Mouse (Mus musculus) heart, embryonic 16.5 days (tissue): ENCODE results near the gene Tnfaip6. TPM values are rescaled to one million over a fixed set of nuclear protein-coding genes. Genes with fewer than 3 reads are reported as not detected.

Experiments used
- ATAC-seq: fragments of 200-750 bp; cut with Nextera tagmentation; replicated peaks from 2 replicates; pipeline ENCODE4 v1.8.0; 2017; ENCODE audit warnings: moderate number of reproducible peaks; ENCODE audit not compliant: insufficient read depth, low FRiP score; ENCODE audit errors: extremely low read depth
- H3K27ac ChIP-seq: fragments of 300-500 bp; sonication (generic); 2 replicates; pipeline ENCODE4 v1.5.1; 2014; ENCODE audit warnings: mild to moderate bottlenecking, low read length, control low read depth, moderate library complexity
- H3K27me3 ChIP-seq: fragments of 300-500 bp; sonication (generic); 2 replicates; pipeline ENCODE4 v1.6.1; 2014; ENCODE audit warnings: low read length, mixed read lengths; ENCODE audit not compliant: control insufficient read depth, insufficient read depth
- H3K36me3 ChIP-seq: fragments of 300-500 bp; sonication (generic); 2 replicates; pipeline ENCODE4 v1.6.1; 2014; ENCODE audit not compliant: control insufficient read depth, insufficient read depth
- H3K4me1 ChIP-seq: fragments of 300-500 bp; sonication (generic); 2 replicates; pipeline ENCODE4 v1.6.1; 2014; ENCODE audit warnings: low read length, mixed read lengths; ENCODE audit not compliant: control insufficient read depth, insufficient read depth
- H3K4me2 ChIP-seq: fragments of 300-500 bp; sonication (generic); 2 replicates; pipeline ENCODE4 v1.6.1; 2014; ENCODE audit warnings: low read depth, mild to moderate bottlenecking, control low read depth, low read length
- H3K4me3 ChIP-seq: fragments of 300-500 bp; sonication (generic); 2 replicates; pipeline ENCODE4 v1.5.1; 2014; ENCODE audit warnings: mild to moderate bottlenecking, control low read depth, low read length
- H3K9ac ChIP-seq: fragments of 300-500 bp; sonication (generic); 2 replicates; pipeline ENCODE4 v1.6.1; 2014; ENCODE audit warnings: low read length, control low read depth
- H3K9me3 ChIP-seq: fragments of 300-500 bp; sonication (generic); replicated peaks from 2 replicates; pipeline ENCODE4 v1.6.1; 2016; ENCODE audit warnings: low read length; ENCODE audit not compliant: control insufficient read depth
- WGBS: fragments of 180-500 bp; shearing (Covaris S2); extraction: QIAGEN DNeasy Blood & Tissue Kit; methylation state at CpG from one replicate; pipeline ENCODE4 v1.1.7; 2014; 5-methylcytosine and 5-hydroxymethylcytosine counted together
- polyA plus RNA-seq: library from polyadenylated mRNA; unstranded; fragments of >200 nt; fragmentation: Nextera tagmentation; extraction: Ambion mirVana; gene quantifications from 2 replicates; pipeline ENCODE4 v1.2.1, GENCODE M21; 2015

The Tnfaip6 gene
- polyA plus RNA-seq, 1 experiment from 2014 or later, result 3.1 TPM

DNA sequence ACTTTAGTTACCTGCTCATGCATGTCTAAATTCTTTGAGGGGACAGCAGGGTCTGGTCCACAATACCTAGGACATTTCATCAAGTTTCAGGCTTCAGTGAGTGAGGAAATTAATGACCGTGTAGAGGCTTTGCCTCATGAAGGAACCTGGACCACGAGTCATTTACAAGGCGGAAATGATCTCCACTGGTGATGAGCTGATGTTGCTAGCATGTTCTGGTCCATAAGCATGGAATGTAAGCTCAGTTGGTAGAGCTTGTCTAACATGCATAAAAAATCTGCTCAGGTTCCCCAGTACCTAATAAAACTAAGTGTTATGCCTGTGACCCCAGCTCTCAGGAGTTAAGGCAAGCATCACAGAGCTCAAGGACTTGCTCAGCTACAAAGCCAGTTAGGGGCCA is 4.3 kb downstream of the Tnfaip6 start:
- no peaks in the 10 kb centered on the region for H3K36me3 ChIP-seq
- no peak overlapping the region for H3K9ac ChIP-seq
- no peak overlapping the region for H3K27ac ChIP-seq
- WGBS, result 84% methylated on average over 3 of the region's 3 CpGs
- H3K27me3 ChIP-seq, result no peaks in the 10 kb centered on the region; the same call in 1 of the 2 replicates
- H3K4me3 ChIP-seq, result no peak overlapping the region
- no peak for ATAC-seq
- H3K4me2 ChIP-seq, result no peak overlapping the region
- H3K9me3 ChIP-seq, result no peaks in the 10 kb centered on the region
- no peaks in the 10 kb centered on the region for H3K4me1 ChIP-seq

- WGBS, result 41% methylated on average over 5 of the region's 5 CpGs
- Histone ChIP-seq H3K27me3 (no peaks in the 10 kb centered on the region; the same call in 1 of the 2 replicates), H3K9me3 (no peaks in the 10 kb centered on the region), H3K36me3 (no peaks in the 10 kb centered on the region), H3K4me2 (no peak overlapping the region), H3K4me1 (no peaks in the 10 kb centered on the region), H3K4me3 (no peak overlapping the region), H3K9ac (no peak overlapping the region), H3K27ac (no peak overlapping the region)
- ATAC-seq, result no peak
Observed at GRCm38 (mm10) chr2:52042714-52043113, 4.9 kb downstream of the Tnfaip6 start.

DNA sequence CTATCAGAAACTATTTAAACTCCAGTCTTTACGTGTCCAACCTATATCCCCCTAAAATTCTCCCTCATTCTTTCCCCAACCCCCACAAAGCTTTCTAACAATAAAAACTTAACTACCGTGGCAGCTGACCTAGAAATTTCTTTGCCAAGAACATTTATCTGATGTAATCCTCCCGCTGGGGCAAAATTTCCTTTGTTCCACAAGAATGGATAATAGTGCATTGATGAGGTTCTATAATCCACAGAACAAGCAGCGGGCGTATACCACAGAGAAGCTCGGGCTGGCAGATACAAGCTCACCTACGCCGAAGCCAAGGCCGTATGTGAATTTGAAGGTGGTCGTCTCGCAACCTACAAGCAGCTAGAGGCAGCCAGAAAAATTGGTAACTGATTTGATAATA is 5.7 kb downstream of the Tnfaip6 start:
- no peaks in the 10 kb centered on the region for H3K36me3 ChIP-seq
- H3K27ac ChIP-seq, result no peak overlapping the region
- H3K9ac ChIP-seq, result no peak overlapping the region
- H3K4me2 ChIP-seq, result no peak overlapping the region
- H3K27me3 ChIP-seq, result no peaks in the 10 kb centered on the region; the same call in 1 of the 2 replicates
- H3K4me1 ChIP-seq, result no peaks in the 10 kb centered on the region
- H3K9me3 ChIP-seq, result no peaks in the 10 kb centered on the region
- 93% methylated on average over 11 of the region's 11 CpGs for WGBS
- ATAC-seq, result no peak
- H3K4me3 ChIP-seq, result no peak overlapping the region

- no peak overlapping the region for H3K9ac ChIP-seq
- no peak overlapping the region for H3K27ac ChIP-seq
- H3K4me3 ChIP-seq, result no peak overlapping the region
- 73% methylated on average over 5 of the region's 5 CpGs for WGBS
- no peaks in the 10 kb centered on the region for H3K27me3 ChIP-seq
- no peaks in the 10 kb centered on the region for H3K36me3 ChIP-seq
- H3K9me3 ChIP-seq, result no peaks in the 10 kb centered on the region
- no peak for ATAC-seq
- H3K4me1 ChIP-seq, result no peaks in the 10 kb centered on the region
- H3K4me2 ChIP-seq, result no peak overlapping the region
Observed at GRCm38 (mm10) chr2:52046032-52046431, 8.2 kb downstream of the Tnfaip6 start.

- WGBS, result 93% methylated on average over 11 of the region's 11 CpGs
Observed at GRCm38 (mm10) chr2:52050823-52051222, 13.0 kb downstream of the Tnfaip6 start.

DNA sequence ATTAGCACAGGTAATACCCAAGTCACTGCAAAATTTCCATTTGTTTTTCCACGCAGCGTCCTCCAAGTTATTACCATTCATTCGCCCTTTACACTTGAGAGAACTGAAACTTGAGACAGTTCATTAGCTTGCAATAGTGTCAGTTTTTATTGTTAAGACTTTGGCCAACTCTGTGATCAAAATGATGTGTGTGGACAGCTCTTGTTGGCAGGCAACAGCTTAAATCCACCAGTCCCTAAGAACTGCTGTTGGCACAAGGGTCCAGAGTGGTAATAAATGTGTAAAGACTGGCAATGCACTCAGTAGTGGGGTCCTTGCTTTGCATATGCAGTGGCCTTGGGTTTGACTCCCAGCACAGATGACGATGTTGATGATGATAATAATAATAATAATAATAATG is 14.5 kb downstream of the Tnfaip6 start:
- H3K9me3 ChIP-seq, result no peaks in the 10 kb centered on the region
- 91% methylated on average over 4 of the region's 4 CpGs for WGBS

More at GRCm38 (mm10) chr2:52050823-52051222, 13.0 kb downstream of the Tnfaip6 start:
- Histone ChIP-seq H3K36me3 (no peaks in the 10 kb centered on the region), H3K27me3 (no peaks in the 10 kb centered on the region), H3K4me3 (no peak overlapping the region), H3K9ac (no peak overlapping the region), H3K27ac (no peak overlapping the region), H3K9me3 (no peaks in the 10 kb centered on the region), H3K4me1 (peaks cover 6% of the 10 kb centered on the region), H3K4me2 (no peak overlapping the region)
- ATAC-seq, result no peak

GRCm38 (mm10) chr2:52053502-52053901 is 15.7 kb downstream of the Tnfaip6 start:
- ATAC-seq, result peak; percentile 66
- 16% methylated on average over 5 of the region's 5 CpGs for WGBS

More for the DNA sequence above, 14.5 kb downstream of the Tnfaip6 start:
- no peak for ATAC-seq
- Histone ChIP-seq H3K4me3 (no peak overlapping the region), H3K27ac (no peak overlapping the region), H3K36me3 (no peaks in the 10 kb centered on the region), H3K4me1 (peaks cover 6% of the 10 kb centered on the region), H3K4me2 (no peak overlapping the region), H3K27me3 (no peaks in the 10 kb centered on the region), H3K9ac (no peak overlapping the region)

GRCm38 (mm10) chr2:52055616-52056015 is 17.8 kb downstream of the Tnfaip6 start:
- Histone ChIP-seq H3K4me3 (no peak overlapping the region), H3K4me2 (no peak overlapping the region), H3K36me3 (no peaks in the 10 kb centered on the region), H3K27me3 (no peaks in the 10 kb centered on the region), H3K4me1 (peaks cover 6% of the 10 kb centered on the region), H3K27ac (peak overlapping the region; percentile 45), H3K9me3 (no peaks in the 10 kb centered on the region), H3K9ac (no peak overlapping the region)
- WGBS, result 24% methylated on average over 4 of the region's 4 CpGs
- 0 out of 2 replicates have a peak, but pooled peaks have one; percentile 10 for ATAC-seq

More at GRCm38 (mm10) chr2:52053502-52053901, 15.7 kb downstream of the Tnfaip6 start:
- no peaks in the 10 kb centered on the region for H3K36me3 ChIP-seq
- H3K4me3 ChIP-seq, result no peak overlapping the region
- H3K27me3 ChIP-seq, result no peaks in the 10 kb centered on the region
- no peaks in the 10 kb centered on the region for H3K9me3 ChIP-seq
- peak overlapping the region; percentile 53 for H3K9ac ChIP-seq
- H3K27ac ChIP-seq, result peak overlapping the region; percentile 77
- H3K4me1 ChIP-seq, result peaks cover 6% of the 10 kb centered on the region
- peak overlapping the region; percentile 36; the same call in 1 of the 2 replicates for H3K4me2 ChIP-seq

DNA sequence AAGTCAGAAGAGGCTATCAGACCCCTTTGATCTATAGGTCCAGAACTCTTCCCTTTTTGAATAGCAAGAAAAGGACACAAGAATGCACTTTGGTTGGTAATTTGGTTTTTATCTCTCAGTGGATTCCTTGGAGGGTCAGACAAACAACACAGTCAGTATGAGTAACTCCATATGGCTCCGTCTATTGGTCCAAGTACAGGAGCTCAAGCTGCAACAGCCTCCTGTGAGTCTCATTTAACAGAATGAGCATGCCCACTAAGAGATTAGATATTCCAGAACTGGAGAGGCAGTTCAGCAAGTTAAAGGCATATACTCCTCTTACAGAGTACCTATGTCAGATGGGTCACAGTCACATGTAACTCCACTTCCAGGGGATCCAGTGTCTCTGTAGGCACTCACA is 19.3 kb downstream of the Tnfaip6 start:
- no peak for ATAC-seq
- WGBS, result 48% methylated on average over 1 of the region's 1 CpGs
- no peak overlapping the region for H3K9ac ChIP-seq
- H3K27ac ChIP-seq, result no peak overlapping the region
- no peak overlapping the region for H3K4me3 ChIP-seq
- no peaks in the 10 kb centered on the region for H3K36me3 ChIP-seq
- no peaks in the 10 kb centered on the region for H3K27me3 ChIP-seq
- no peak overlapping the region for H3K4me2 ChIP-seq
- peaks cover 6% of the 10 kb centered on the region for H3K4me1 ChIP-seq
- H3K9me3 ChIP-seq, result no peaks in the 10 kb centered on the region
